Mouse (Mus musculus): ENCODE results near the gene D630003M21Rik. TPM values are rescaled to one million over a fixed set of nuclear protein-coding genes. Genes with fewer than 3 reads are reported as not detected.

Gene D630003M21Rik
- total and polyA plus RNA-seq, 2 experiments = 0.46 to 0.69 TPM

DNA sequence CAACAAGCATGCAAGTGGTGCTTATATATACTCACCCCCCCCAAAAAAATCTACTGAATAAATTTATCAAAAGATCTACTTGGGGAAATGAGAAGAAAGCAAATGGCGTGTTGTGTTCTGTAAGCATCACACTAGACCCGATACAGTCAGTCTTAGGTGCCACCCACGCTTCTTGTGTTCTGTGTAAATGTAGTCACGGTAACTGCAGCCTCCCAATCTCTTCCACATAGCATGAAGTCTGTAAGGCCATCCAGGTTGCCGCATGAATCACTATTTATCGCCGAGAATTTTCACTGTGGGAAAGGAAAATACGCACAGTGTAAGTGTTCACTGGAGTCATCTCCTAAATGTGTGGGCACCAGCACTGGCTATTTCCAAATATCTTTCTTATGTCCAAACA lies 45.8 kb downstream of the D630003M21Rik start:
- WGBS = 90% methylated on average over 8 of the region's 8 CpGs
- no peak for TF ChIP-seq POLR2A (IDR thresholded peaks at IDR 0.05; ENCODE audit: extremely low read depth, insufficient read depth, low read length)
- no peak for TF ChIP-seq CTCF (IDR thresholded peaks at IDR 0.05; ENCODE audit: low read depth, low read length)
- no peak for DNase-seq (ENCODE audit: extremely low read depth, low read depth, low spot score)
- no peak overlapping the region for H3K4me3 ChIP-seq (ENCODE audit: insufficient read depth, low read depth, low read length)
- H3K27me3 ChIP-seq (ENCODE audit: control insufficient read depth, insufficient read depth, low read length) = no peaks in the 10 kb centered on the region
- H3K27ac ChIP-seq (replicated peaks; ENCODE audit: insufficient read depth, low read depth, low read length) = no peak overlapping the region
- peaks cover 4% of the 10 kb centered on the region; the same call in 1 of the 2 replicates for H3K4me1 ChIP-seq (ENCODE audit: control insufficient read depth, insufficient read depth, low read length)
- H3K36me3 ChIP-seq (ENCODE audit: control insufficient read depth, insufficient read depth, low read length) = no peaks in the 10 kb centered on the region
- H3K79me2 ChIP-seq (ENCODE audit: control insufficient read depth, insufficient read depth, low read length) = no peaks in the 10 kb centered on the region
- H3K9ac ChIP-seq (ENCODE audit: low read depth, low read length) = no peak overlapping the region

DNA sequence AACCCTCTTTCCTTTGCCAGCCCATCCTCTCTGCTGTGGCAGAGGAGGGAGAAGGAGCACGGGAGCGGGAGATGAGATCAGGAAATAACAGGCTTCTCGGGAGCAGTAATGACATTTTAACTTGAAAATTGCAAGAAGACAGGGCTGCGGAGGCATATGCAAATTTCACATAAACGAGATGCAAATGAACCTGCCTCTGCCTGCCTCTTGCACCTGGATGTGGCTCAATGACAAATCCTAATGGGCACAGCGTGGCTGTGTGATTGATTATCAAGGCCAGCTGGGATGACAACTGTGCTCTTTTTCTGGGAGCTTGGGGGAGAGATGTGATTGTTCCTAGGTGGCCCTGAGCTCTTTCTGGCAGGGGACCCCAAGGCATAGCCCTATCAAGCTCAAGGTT lies 47.1 kb downstream of the D630003M21Rik start:
- 79% methylated on average over 6 of the region's 6 CpGs for WGBS
- no peak overlapping the region for H3K9ac ChIP-seq (ENCODE audit: low read depth, low read length)
- no peaks in the 10 kb centered on the region for H3K79me2 ChIP-seq (ENCODE audit: control insufficient read depth, insufficient read depth, low read length)
- H3K27me3 ChIP-seq (ENCODE audit: control insufficient read depth, insufficient read depth, low read length) = no peaks in the 10 kb centered on the region
- H3K27ac ChIP-seq (replicated peaks; ENCODE audit: insufficient read depth, low read depth, low read length) = no peak overlapping the region
- DNase-seq (ENCODE audit: extremely low read depth, low read depth, low spot score) = no peak
- no peaks in the 10 kb centered on the region for H3K36me3 ChIP-seq (ENCODE audit: control insufficient read depth, insufficient read depth, low read length)
- H3K4me1 ChIP-seq (ENCODE audit: control insufficient read depth, insufficient read depth, low read length) = peaks cover 4% of the 10 kb centered on the region; the same call in 1 of the 2 replicates
- no peak overlapping the region for H3K4me3 ChIP-seq (ENCODE audit: insufficient read depth, low read depth, low read length)
- TF ChIP-seq CTCF (IDR thresholded peaks at IDR 0.05; ENCODE audit: low read depth, low read length) = no peak
- TF ChIP-seq POLR2A (IDR thresholded peaks at IDR 0.05; ENCODE audit: extremely low read depth, insufficient read depth, low read length) = no peak

DNA sequence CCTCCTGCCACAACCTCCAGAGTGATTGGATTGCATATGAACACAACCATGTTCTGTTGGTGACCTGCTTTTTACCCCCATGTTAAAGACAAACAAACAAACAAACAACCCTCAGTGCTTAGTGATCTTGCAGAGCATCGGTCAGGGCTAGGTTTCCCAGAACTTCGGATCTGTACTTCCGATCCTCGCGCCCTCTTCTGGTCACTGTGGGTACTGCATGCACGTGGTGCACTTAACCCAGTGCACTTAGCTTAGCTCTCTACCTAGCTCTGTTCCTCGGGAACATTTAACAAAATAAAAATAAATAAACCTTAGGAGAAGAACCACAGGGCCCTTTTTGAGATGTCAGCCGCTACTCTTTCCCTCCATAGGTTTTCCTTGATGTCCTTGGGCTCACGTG lies 48.2 kb downstream of the D630003M21Rik start:
- Histone ChIP-seq H3K79me2 (ENCODE audit: control insufficient read depth, insufficient read depth, low read length) (no peaks in the 10 kb centered on the region), H3K4me3 (ENCODE audit: insufficient read depth, low read depth, low read length) (no peak overlapping the region), H3K36me3 (ENCODE audit: control insufficient read depth, insufficient read depth, low read length) (no peaks in the 10 kb centered on the region), H3K9ac (ENCODE audit: low read depth, low read length) (no peak overlapping the region), H3K27ac (replicated peaks; ENCODE audit: insufficient read depth, low read depth, low read length) (no peak overlapping the region), H3K27me3 (ENCODE audit: control insufficient read depth, insufficient read depth, low read length) (no peaks in the 10 kb centered on the region), H3K4me1 (ENCODE audit: control insufficient read depth, insufficient read depth, low read length) (peaks cover 7% of the 10 kb centered on the region)
- TF ChIP-seq CTCF (IDR thresholded peaks at IDR 0.05; ENCODE audit: low read depth, low read length) = peak; percentile 86
- no peak for TF ChIP-seq POLR2A (IDR thresholded peaks at IDR 0.05; ENCODE audit: extremely low read depth, insufficient read depth, low read length)
- WGBS = 55% methylated on average over 9 of the region's 9 CpGs
- peak; percentile 35 for DNase-seq (ENCODE audit: extremely low read depth, low read depth, low spot score)

DNA sequence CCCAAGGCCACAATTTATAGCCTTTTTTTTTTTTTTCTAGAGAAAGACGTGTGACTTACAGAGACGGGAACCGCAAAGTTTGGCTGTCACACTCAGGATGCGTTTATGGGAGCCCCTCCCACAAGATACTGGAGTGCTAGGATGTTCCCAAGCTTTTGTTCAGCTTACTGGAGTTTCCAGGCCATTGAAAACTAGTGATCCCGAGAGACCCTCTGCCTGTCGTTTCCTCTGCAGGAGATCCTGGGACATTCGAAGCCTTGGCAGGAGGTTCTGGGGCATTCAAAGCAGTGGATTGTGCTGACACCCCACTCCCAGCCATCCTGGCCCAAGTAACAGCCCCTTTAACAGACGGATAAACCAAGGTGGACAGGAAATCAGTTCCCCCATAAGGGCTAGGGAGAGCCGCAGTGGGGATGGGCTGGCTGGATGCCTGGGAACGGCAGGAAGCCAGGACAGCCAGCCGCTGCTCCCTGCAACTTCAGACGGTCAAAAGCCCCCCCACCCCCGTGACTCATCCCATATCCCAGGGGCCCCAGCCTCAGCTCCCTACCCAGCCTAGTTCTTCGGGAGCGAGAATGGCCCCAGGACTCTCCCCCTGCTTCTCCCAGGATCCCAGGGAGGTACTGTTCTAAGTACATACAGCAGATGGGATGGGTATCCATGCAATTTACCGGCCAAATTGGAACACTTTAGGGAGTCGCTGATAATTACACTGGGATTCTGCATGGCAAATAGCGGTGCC lies 49.5 kb downstream of the D630003M21Rik start:
- Histone ChIP-seq H3K4me1 (ENCODE audit: control insufficient read depth, insufficient read depth, low read length) (peaks cover 18% of the 10 kb centered on the region), H3K27ac (replicated peaks; ENCODE audit: insufficient read depth, low read depth, low read length) (no peak overlapping the region), H3K9ac (ENCODE audit: low read depth, low read length) (peak overlapping the region; percentile 12; the same call in 1 of the 2 replicates), H3K4me3 (ENCODE audit: insufficient read depth, low read depth, low read length) (no peak overlapping the region), H3K27me3 (ENCODE audit: control insufficient read depth, insufficient read depth, low read length) (no peaks in the 10 kb centered on the region), H3K36me3 (ENCODE audit: control insufficient read depth, insufficient read depth, low read length) (no peaks in the 10 kb centered on the region), H3K79me2 (ENCODE audit: control insufficient read depth, insufficient read depth, low read length) (no peaks in the 10 kb centered on the region)
- 45% methylated on average over 18 of the region's 18 CpGs for WGBS
- no peak for TF ChIP-seq POLR2A (IDR thresholded peaks at IDR 0.05; ENCODE audit: extremely low read depth, insufficient read depth, low read length)
- TF ChIP-seq CTCF (IDR thresholded peaks at IDR 0.05; ENCODE audit: low read depth, low read length) = no peak
- no peak for DNase-seq (ENCODE audit: extremely low read depth, low read depth, low spot score)

DNA sequence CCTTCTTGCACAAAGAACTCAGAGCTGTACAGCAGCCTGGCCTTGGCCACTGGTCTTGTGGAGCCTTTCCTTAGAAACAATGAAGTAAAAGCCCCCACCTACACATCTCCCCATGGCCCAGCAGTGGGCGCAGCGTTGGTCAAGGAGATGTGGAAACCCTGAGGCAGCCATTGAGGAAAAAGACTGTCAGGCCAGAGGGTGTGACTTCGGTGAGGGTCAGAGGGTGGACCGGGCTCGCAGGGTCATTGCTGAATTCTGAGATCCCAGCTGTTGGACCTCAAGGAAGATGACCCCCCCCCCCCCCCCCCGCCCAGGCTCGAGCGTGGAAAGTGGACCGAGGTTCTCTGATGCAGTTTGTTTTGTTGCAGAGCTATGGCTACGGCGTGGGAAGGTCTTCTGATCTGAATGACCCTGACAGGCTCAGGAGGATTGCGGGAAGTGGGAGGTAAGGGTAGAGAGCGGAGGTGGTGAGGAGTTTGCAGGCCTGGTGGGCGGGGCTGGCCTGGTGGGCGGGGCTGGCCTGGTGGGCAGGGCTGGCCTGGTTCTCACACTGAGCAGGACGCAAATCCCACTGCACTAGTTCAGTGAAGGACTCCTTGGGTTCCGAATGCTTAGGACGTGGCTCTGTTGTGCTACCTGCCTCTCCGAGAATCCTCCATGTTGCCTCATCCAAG lies 50.2 kb downstream of the D630003M21Rik start:
- H3K27ac ChIP-seq (replicated peaks; ENCODE audit: insufficient read depth, low read depth, low read length) = no peak overlapping the region
- H3K27me3 ChIP-seq (ENCODE audit: control insufficient read depth, insufficient read depth, low read length) = no peaks in the 10 kb centered on the region
- no peaks in the 10 kb centered on the region for H3K36me3 ChIP-seq (ENCODE audit: control insufficient read depth, insufficient read depth, low read length)
- no peaks in the 10 kb centered on the region for H3K79me2 ChIP-seq (ENCODE audit: control insufficient read depth, insufficient read depth, low read length)
- peak overlapping the region; percentile 8; the same call in 1 of the 2 replicates for H3K4me3 ChIP-seq (ENCODE audit: insufficient read depth, low read depth, low read length)
- peaks cover 18% of the 10 kb centered on the region for H3K4me1 ChIP-seq (ENCODE audit: control insufficient read depth, insufficient read depth, low read length)
- 13% methylated on average over 18 of the region's 19 CpGs for WGBS
- DNase-seq (ENCODE audit: extremely low read depth, low read depth, low spot score) = peak; percentile 35
- TF ChIP-seq POLR2A (IDR thresholded peaks at IDR 0.05; ENCODE audit: extremely low read depth, insufficient read depth, low read length) (no peak), CTCF (IDR thresholded peaks at IDR 0.05; ENCODE audit: low read depth, low read length) (no peak)
- H3K9ac ChIP-seq (ENCODE audit: low read depth, low read length) = peak overlapping the region; percentile 12

DNA sequence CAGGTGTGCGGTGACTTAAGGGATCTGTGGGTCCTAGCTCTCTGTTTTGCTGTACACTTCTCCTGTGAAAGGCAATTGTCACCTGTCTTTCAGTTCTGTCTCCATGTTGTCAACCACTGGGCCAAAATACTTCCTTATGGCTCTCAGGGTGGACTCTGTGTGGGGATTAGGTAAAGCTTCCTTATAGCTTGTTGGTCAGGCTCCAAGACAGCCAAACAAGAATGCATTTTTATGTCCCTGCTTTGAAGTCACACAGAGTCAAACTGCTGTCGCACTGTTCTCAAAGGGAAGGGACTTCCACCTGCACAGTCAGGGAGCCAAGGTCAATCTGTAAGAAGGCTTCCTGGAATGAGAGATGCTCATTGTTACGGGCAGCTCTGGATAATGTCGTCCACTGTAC lies 50.9 kb downstream of the D630003M21Rik start:
- no peak overlapping the region for H3K27ac ChIP-seq (replicated peaks; ENCODE audit: insufficient read depth, low read depth, low read length)
- WGBS = 81% methylated on average over 4 of the region's 4 CpGs
- H3K27me3 ChIP-seq (ENCODE audit: control insufficient read depth, insufficient read depth, low read length) = no peaks in the 10 kb centered on the region

More for the DNA sequence above, 50.9 kb downstream of the D630003M21Rik start:
- Histone ChIP-seq H3K79me2 (ENCODE audit: control insufficient read depth, insufficient read depth, low read length) (no peaks in the 10 kb centered on the region), H3K4me3 (ENCODE audit: insufficient read depth, low read depth, low read length) (no peak overlapping the region), H3K4me1 (ENCODE audit: control insufficient read depth, insufficient read depth, low read length) (peaks cover 18% of the 10 kb centered on the region), H3K9ac (ENCODE audit: low read depth, low read length) (no peak overlapping the region), H3K36me3 (ENCODE audit: control insufficient read depth, insufficient read depth, low read length) (no peaks in the 10 kb centered on the region)
- no peak for TF ChIP-seq POLR2A (IDR thresholded peaks at IDR 0.05; ENCODE audit: extremely low read depth, insufficient read depth, low read length)
- TF ChIP-seq CTCF (IDR thresholded peaks at IDR 0.05; ENCODE audit: low read depth, low read length) = no peak
- DNase-seq (ENCODE audit: extremely low read depth, low read depth, low spot score) = no peak
